Mouse (Mus musculus): ENCODE measurements around the gene Srgap2.

- TF ChIP-seq CTCF (IDR thresholded peaks at IDR 0.05; ENCODE audit: low read depth) (no peak), EP300 (IDR thresholded peaks at IDR 0.05; ENCODE audit: low read depth) (no peak)
Observed at GRCm38 (mm10) chr1:131492360-131492759, 34.8 kb downstream of the Srgap2 start.
